Mouse (Mus musculus): ENCODE data around the gene Grid2. TPM values are rescaled to one million over a fixed set of nuclear protein-coding genes. Genes with fewer than 3 reads are reported as not detected.

The Grid2 gene
- polyA plus RNA-seq (2015; fragmentation: Nextera tagmentation; extraction: Ambion mirVana), result 2.5 and 3.9 TPM in 2 replicates

- peak within 1 kb of the TSS; percentile 98 for H3K4me2 ChIP-seq (replicated peaks)
- whole genome bisulfite sequencing, result under 1% methylated on average over 68 of the region's 71 CpGs
Observed at GRCm38 (mm10) chr6:63255826-63256555, at the start of gene Grid2. Grid2 (plus strand) TSS chr6:63255876.

DNA sequence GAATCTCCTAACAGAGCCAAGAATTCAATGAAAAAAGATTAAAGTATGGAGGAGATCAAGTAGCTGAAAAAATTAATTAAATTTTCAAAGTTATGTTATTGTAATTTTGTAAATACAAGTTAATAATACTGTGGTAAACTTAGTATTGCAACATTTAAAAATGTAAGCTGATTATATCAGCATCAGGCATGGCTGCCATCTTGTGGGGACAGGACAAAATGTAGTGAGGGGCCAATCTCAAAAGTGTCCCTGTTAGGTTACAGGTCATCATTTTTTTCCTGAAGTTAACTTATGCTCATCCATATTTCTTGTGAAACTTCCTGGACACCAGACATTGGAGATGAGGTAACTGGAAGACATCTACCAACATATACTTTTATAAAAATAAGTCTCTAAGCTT lies 4.9 kb upstream of the Grid2 start:
- H3K9ac ChIP-seq (replicated peaks), result no peak overlapping the region
- no peaks in the 10 kb centered on the region for H3K27me3 ChIP-seq
- peaks cover 5% of the 10 kb centered on the region; the same call in 1 of the 2 replicates for H3K4me1 ChIP-seq
- H3K9me3 ChIP-seq, result no peaks in the 10 kb centered on the region
- no peak overlapping the region for H3K27ac ChIP-seq (replicated peaks)
- ATAC-seq (replicated peaks), result no peak
- H3K36me3 ChIP-seq, result no peaks in the 10 kb centered on the region
- H3K4me2 ChIP-seq (replicated peaks), result no peak overlapping the region
- H3K4me3 ChIP-seq, result no peak overlapping the region

More at GRCm38 (mm10) chr6:63255826-63256555, at the start of gene Grid2:
- 0 out of 2 replicates have a peak within 1 kb of the TSS, but pooled peaks have one; percentile 38 for H3K27ac ChIP-seq (replicated peaks)
- peaks cover 3% of the 10 kb centered on the region; the same call in 1 of the 2 replicates for H3K27me3 ChIP-seq
- H3K36me3 ChIP-seq, result no peaks in the 10 kb centered on the region
- peak within 1 kb of the TSS; percentile 56 for H3K4me3 ChIP-seq
- ATAC-seq (replicated peaks), result peak; percentile 85
- no peaks in the 10 kb centered on the region for H3K9me3 ChIP-seq
- H3K9ac ChIP-seq (replicated peaks), result peak within 1 kb of the TSS; percentile 60
- peaks cover 20% of the 10 kb centered on the region for H3K4me1 ChIP-seq

- Histone ChIP-seq H3K36me3 (no peaks in the 10 kb centered on the region), H3K4me2 (replicated peaks) (peak overlapping the region; percentile 98), H3K9me3 (no peaks in the 10 kb centered on the region), H3K27me3 (peaks cover 3% of the 10 kb centered on the region; the same call in 1 of the 2 replicates), H3K4me3 (peak overlapping the region; percentile 56), H3K27ac (replicated peaks) (0 out of 2 replicates have a peak overlapping the region, but pooled peaks have one; percentile 38), H3K9ac (replicated peaks) (peak overlapping the region; percentile 60), H3K4me1 (peaks cover 20% of the 10 kb centered on the region)
- under 1% methylated on average over 49 of the region's 49 CpGs for WGBS
- ATAC-seq (replicated peaks), result peak; percentile 67
Observed at GRCm38 (mm10) chr6:63256556-63257405, 1.1 kb downstream of the Grid2 start.

DNA sequence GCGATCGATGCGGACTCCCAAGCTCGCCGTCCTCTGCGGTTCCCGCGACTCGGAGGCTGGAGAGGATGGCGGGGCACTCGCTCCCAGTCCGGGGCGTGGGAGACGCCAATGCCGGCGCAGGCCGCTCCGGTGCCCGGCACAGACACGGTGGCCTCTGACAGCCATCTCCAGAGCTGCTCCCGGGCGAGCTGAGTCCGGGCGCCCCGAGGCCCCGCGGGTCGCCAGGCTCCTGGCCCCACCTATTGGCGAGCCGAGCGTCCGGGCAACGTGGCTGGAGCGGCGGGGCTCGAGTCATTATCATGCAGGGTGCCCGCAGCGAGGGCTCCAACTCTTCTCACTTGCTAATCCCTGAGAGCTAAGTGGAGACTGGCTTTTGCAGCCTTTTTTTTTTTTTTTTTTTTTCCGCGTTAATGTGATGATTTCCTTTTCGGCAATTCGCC lies 1.8 kb downstream of the Grid2 start:
- no peaks in the 10 kb centered on the region for H3K36me3 ChIP-seq
- peak overlapping the region; percentile 56 for H3K4me3 ChIP-seq
- H3K4me1 ChIP-seq, result peaks cover 20% of the 10 kb centered on the region
- peak overlapping the region; percentile 98 for H3K4me2 ChIP-seq (replicated peaks)
- peak overlapping the region; percentile 60 for H3K9ac ChIP-seq (replicated peaks)
- ATAC-seq (replicated peaks), result peak; percentile 62
- peaks cover 3% of the 10 kb centered on the region; the same call in 1 of the 2 replicates for H3K27me3 ChIP-seq
- WGBS, result 0% methylated on average over 41 of the region's 42 CpGs
- 0 out of 2 replicates have a peak overlapping the region, but pooled peaks have one; percentile 44 for H3K27ac ChIP-seq (replicated peaks)
- H3K9me3 ChIP-seq, result no peaks in the 10 kb centered on the region

DNA sequence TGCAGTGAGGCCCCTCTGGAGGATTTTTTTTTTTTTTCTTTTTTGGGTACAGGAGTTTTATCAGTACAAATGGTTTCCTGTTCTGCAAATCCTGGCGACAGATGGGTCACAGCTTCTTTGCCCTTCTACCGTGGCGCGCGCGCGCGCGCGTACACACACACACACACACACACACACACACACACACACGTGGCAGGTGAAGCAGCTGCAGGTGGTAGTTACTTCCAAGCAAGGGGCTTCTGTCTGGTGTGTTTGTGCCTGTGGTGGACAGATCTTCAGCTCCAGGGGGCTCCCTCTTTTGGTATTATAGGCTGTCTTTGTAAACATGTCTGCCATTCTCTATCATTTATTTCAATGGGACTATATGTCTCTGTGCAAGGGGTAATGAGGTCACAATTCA lies 2.2 kb downstream of the Grid2 start:
- Histone ChIP-seq H3K9ac (replicated peaks) (peak overlapping the region; percentile 60; the same call in 1 of the 2 replicates), H3K27ac (replicated peaks) (no peak overlapping the region), H3K9me3 (no peaks in the 10 kb centered on the region), H3K4me2 (replicated peaks) (peak overlapping the region; percentile 98), H3K4me3 (peak overlapping the region; percentile 56), H3K27me3 (peaks cover 3% of the 10 kb centered on the region; the same call in 1 of the 2 replicates), H3K4me1 (peaks cover 20% of the 10 kb centered on the region), H3K36me3 (no peaks in the 10 kb centered on the region)
- ATAC-seq (replicated peaks), result no peak; the same call in 1 of the 2 replicates
- WGBS, result 3% methylated on average over 11 of the region's 11 CpGs

DNA sequence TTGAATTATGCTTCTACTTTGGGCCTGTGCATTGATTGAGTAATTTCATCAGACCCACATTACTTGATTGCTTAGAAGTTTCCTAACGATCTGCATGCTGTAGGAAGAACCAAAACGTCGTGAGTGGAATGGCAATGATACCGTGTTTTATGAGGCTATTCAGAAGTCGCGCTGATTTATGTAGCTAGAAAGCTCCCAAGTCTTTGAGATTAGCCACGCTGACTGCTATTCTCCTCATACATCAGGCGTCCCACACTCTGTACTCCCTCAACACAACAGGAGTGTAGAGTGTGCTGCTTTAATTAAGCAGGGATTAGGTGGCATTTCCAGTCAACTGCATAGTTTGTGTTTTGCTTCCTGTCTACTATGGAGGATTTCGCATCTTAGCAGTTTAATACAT lies 4.1 kb downstream of the Grid2 start:
- H3K36me3 ChIP-seq, result no peaks in the 10 kb centered on the region
- peaks cover 20% of the 10 kb centered on the region for H3K4me1 ChIP-seq
- ATAC-seq (replicated peaks), result no peak
- H3K4me2 ChIP-seq (replicated peaks), result no peak overlapping the region
- H3K9me3 ChIP-seq, result no peaks in the 10 kb centered on the region
- H3K4me3 ChIP-seq, result no peak overlapping the region
- H3K27ac ChIP-seq (replicated peaks), result no peak overlapping the region
- WGBS, result 16% methylated on average over 9 of the region's 9 CpGs
- no peak overlapping the region for H3K9ac ChIP-seq (replicated peaks)
- peaks cover 3% of the 10 kb centered on the region; the same call in 1 of the 2 replicates for H3K27me3 ChIP-seq

GRCm38 (mm10) chr6:63284419-63284818 lies 28.7 kb downstream of the Grid2 start:
- Histone ChIP-seq H3K36me3 (no peaks in the 10 kb centered on the region), H3K9me3 (no peaks in the 10 kb centered on the region), H3K27ac (replicated peaks) (no peak overlapping the region), H3K4me1 (no peaks in the 10 kb centered on the region), H3K4me2 (replicated peaks) (no peak overlapping the region), H3K9ac (replicated peaks) (no peak overlapping the region), H3K4me3 (no peak overlapping the region), H3K27me3 (no peaks in the 10 kb centered on the region)
- 47% methylated on average over 1 of the region's 1 CpGs for WGBS
- ATAC-seq (replicated peaks), result peak; percentile 41; the same call in 1 of the 2 replicates

- no peaks in the 10 kb centered on the region for H3K36me3 ChIP-seq
- H3K27me3 ChIP-seq, result no peaks in the 10 kb centered on the region
- ATAC-seq (replicated peaks), result no peak
- no peak overlapping the region for H3K4me3 ChIP-seq
- no peak overlapping the region for H3K9ac ChIP-seq (replicated peaks)
- no peaks in the 10 kb centered on the region for H3K9me3 ChIP-seq
- 23% methylated on average over 3 of the region's 3 CpGs for WGBS
- no peak overlapping the region for H3K27ac ChIP-seq (replicated peaks)
- no peak overlapping the region for H3K4me2 ChIP-seq (replicated peaks)
- no peaks in the 10 kb centered on the region for H3K4me1 ChIP-seq
Observed at GRCm38 (mm10) chr6:63342438-63343004, 86.8 kb downstream of the Grid2 start.

DNA sequence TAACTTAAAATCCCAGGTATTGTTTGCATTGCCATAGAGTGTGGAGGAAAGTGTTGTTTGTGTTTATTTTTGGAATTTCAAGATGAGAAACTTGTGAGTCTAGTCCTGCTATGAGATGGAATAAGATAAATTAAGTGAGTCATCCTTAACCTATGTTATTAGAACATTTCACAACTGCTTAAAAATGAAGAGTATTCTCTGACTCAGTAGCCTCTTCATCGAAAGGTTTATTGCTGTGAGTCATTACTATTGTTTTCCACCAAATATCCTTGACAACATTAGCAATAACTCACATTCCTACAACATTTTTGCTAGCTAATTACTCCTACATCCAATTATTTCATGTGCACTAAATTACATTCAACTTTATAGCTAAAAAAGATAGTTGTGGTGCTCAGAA lies 91.3 kb downstream of the Grid2 start:
- Histone ChIP-seq H3K9ac (replicated peaks) (no peak overlapping the region), H3K27ac (replicated peaks) (no peak overlapping the region), H3K27me3 (no peaks in the 10 kb centered on the region), H3K4me3 (no peak overlapping the region), H3K36me3 (no peaks in the 10 kb centered on the region), H3K4me2 (replicated peaks) (no peak overlapping the region), H3K9me3 (no peaks in the 10 kb centered on the region), H3K4me1 (no peaks in the 10 kb centered on the region)
- WGBS, result 90% methylated on average over 1 of the region's 1 CpGs
- ATAC-seq (replicated peaks), result no peak

DNA sequence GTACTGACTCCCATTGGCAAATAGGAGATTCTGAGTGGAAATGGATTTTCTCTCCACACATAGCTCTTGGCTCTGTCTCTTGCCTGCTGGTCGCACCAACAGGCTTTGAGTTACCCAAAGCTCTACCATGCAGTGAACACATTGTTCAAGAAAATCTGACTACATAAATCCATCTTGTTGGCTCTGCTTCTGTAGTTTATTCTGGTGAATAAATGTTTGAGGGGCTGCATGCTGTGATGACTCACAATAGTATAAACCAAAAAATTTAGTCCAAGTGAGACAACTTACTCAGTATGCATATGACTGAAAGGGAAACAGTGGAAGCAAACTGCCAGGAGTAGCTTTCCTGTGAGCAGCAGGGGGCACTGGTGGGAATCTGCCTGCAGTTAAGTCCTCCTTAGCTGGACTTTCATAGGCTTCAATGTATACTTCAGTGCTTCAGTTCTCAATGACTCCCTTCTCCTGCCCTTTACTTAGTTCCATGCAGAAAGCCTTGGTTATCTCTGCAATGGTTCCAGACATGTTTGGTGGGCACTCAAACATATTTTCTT lies 125.5 kb downstream of the Grid2 start:
- 69% methylated on average over 1 of the region's 1 CpGs for WGBS

GRCm38 (mm10) chr6:63401698-63402097 lies 146.0 kb downstream of the Grid2 start:
- H3K27ac ChIP-seq (replicated peaks), result no peak overlapping the region
- H3K27me3 ChIP-seq, result no peaks in the 10 kb centered on the region
- no peak overlapping the region for H3K4me3 ChIP-seq
- H3K4me2 ChIP-seq (replicated peaks), result no peak overlapping the region
- ATAC-seq (replicated peaks), result no peak
- no peaks in the 10 kb centered on the region for H3K36me3 ChIP-seq
- 84% methylated on average over 3 of the region's 3 CpGs for whole genome bisulfite sequencing
- H3K9me3 ChIP-seq, result no peaks in the 10 kb centered on the region
- H3K9ac ChIP-seq (replicated peaks), result no peak overlapping the region
- H3K4me1 ChIP-seq, result no peaks in the 10 kb centered on the region

More for the DNA sequence above, 125.5 kb downstream of the Grid2 start:
- H3K27ac ChIP-seq (replicated peaks), result no peak overlapping the region
- H3K4me1 ChIP-seq, result no peaks in the 10 kb centered on the region
- no peak overlapping the region for H3K4me2 ChIP-seq (replicated peaks)
- no peaks in the 10 kb centered on the region for H3K27me3 ChIP-seq
- no peak overlapping the region for H3K9ac ChIP-seq (replicated peaks)
- no peak for ATAC-seq (replicated peaks)
- H3K4me3 ChIP-seq, result no peak overlapping the region
- H3K9me3 ChIP-seq, result no peaks in the 10 kb centered on the region
- no peaks in the 10 kb centered on the region for H3K36me3 ChIP-seq

All from forebrain, embryonic 15.5 days (tissue).